Mouse (Mus musculus): ENCODE results near the gene Itgb5. TPM values are rescaled to one million over a fixed set of nuclear protein-coding genes. Genes with fewer than 3 reads are reported as not detected.
A peak's percentile ranks its signal among the peaks of the same experiment; 100 is the strongest.

Gene Itgb5
- total RNA-seq, 4 experiments from 2014 or later = 98.7 to 124 (median 105) TPM

GRCm38 (mm10) chr16:33938311-33939132 is 109.1 kb downstream of the Itgb5 start:
- DNase-seq (ENCODE audit: low spot score in 2 of 2) = no peak

- no peak for DNase-seq (ENCODE audit: low spot score in 2 of 2)
Measured at GRCm38 (mm10) chr16:33939133-33939531, 109.7 kb downstream of the Itgb5 start.

- no peak for DNase-seq (ENCODE audit: low spot score in 2 of 2)
Measured at GRCm38 (mm10) chr16:33939636-33940035, 110.2 kb downstream of the Itgb5 start.

GRCm38 (mm10) chr16:33940095-33940494 is 110.6 kb downstream of the Itgb5 start:
- no peak for DNase-seq (ENCODE audit: low spot score in 2 of 2)

- peak; percentile 67 to 81 for DNase-seq (ENCODE audit: low spot score in 2 of 2)
Measured at GRCm38 (mm10) chr16:33941271-33941781, 111.9 kb downstream of the Itgb5 start.

- DNase-seq (ENCODE audit: low spot score in 2 of 2) = no peak
Measured at GRCm38 (mm10) chr16:33942341-33942740, 112.9 kb downstream of the Itgb5 start.

- no peak for DNase-seq (ENCODE audit: low spot score in 2 of 2)
Measured at GRCm38 (mm10) chr16:33943388-33943787, 113.9 kb downstream of the Itgb5 start.

GRCm38 (mm10) chr16:33944126-33944525 is 114.7 kb downstream of the Itgb5 start:
- DNase-seq (ENCODE audit: low spot score in 2 of 2) = no peak

GRCm38 (mm10) chr16:33944772-33945171 is 115.3 kb downstream of the Itgb5 start:
- no peak for DNase-seq (ENCODE audit: low spot score in 2 of 2)

GRCm38 (mm10) chr16:33946021-33946420 is 116.6 kb downstream of the Itgb5 start:
- no peak for DNase-seq (ENCODE audit: low spot score in 2 of 2)

- DNase-seq (ENCODE audit: low spot score in 2 of 2) = no peak
Measured at GRCm38 (mm10) chr16:33947664-33948571, 118.5 kb downstream of the Itgb5 start.

- no peak for DNase-seq (ENCODE audit: low spot score in 2 of 2)
Measured at GRCm38 (mm10) chr16:33950386-33950785, 120.9 kb downstream of the Itgb5 start.

- DNase-seq (ENCODE audit: low spot score in 2 of 2) = peak; percentile 81 to 83
Measured at GRCm38 (mm10) chr16:33950830-33951229, 121.4 kb downstream of the Itgb5 start.

- DNase-seq (ENCODE audit: low spot score in 2 of 2) = no peak
Measured at GRCm38 (mm10) chr16:33953008-33953407, 123.5 kb downstream of the Itgb5 start.

- DNase-seq (ENCODE audit: low spot score in 2 of 2) = no peak
Measured at GRCm38 (mm10) chr16:33954793-33955192, 125.3 kb downstream of the Itgb5 start.

- DNase-seq (ENCODE audit: low spot score in 2 of 2) = no peak
Measured at GRCm38 (mm10) chr16:33963509-33963908, 134.0 kb downstream of the Itgb5 start.

- no peak for DNase-seq (ENCODE audit: low spot score in 2 of 2)
Measured at GRCm38 (mm10) chr16:33965878-33966537, 136.5 kb downstream of the Itgb5 start.

- peak; percentile 61 to 67 for DNase-seq (ENCODE audit: low spot score in 2 of 2)
Measured at GRCm38 (mm10) chr16:33966538-33967282, 137.2 kb downstream of the Itgb5 start, which contains the start of gene Umps. Gene Umps, minus strand, starts transcription at chr16:33967038.

- DNase-seq (ENCODE audit: low spot score in 2 of 2) = no peak
Measured at GRCm38 (mm10) chr16:33967283-33967640, 137.8 kb downstream of the Itgb5 start.

GRCm38 (mm10) chr16:33979855-33980254 is 150.4 kb downstream of the Itgb5 start:
- DNase-seq (ENCODE audit: low spot score in 2 of 2) = no peak

- DNase-seq (ENCODE audit: low spot score in 2 of 2) = no peak
Measured at GRCm38 (mm10) chr16:33983712-33984111, 154.2 kb downstream of the Itgb5 start.
